Mouse (Mus musculus): ENCODE measurements around the gene Mfap5. TPM values are rescaled to one million over a fixed set of nuclear protein-coding genes. Genes with fewer than 3 reads are reported as not detected.
"Not testable (repeated sequence)": the region's sequence is repeated elsewhere in the genome, so short reads cannot be mapped to it uniquely, and the experiment has no call there.

The Mfap5 gene
- polyA plus RNA-seq, 1 experiment from 2014 or later, result 1.6 TPM

DNA sequence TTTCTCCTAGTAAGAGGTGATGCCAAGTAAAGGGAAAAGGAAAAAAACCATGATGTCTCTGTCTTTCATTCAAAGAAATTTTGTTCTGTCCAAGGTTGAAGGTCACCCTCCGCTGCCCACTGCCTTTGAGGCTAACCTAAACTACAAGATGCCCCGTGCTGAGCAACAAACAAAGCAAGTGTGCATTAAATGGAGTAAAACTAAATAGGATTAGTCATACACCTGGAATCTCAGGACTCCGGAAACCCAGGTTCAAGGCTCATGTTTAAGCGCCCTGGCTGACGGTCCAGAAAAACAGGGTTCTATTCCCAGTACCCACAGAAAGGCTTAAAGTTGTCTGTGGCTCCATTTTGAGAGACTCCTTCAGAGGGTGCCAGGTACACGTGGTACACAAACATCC is 13.2 kb upstream of the Mfap5 start:
- H3K36me3 ChIP-seq, result no peaks in the 10 kb centered on the region
- WGBS, result 37% methylated on average over 6 of the region's 6 CpGs
- no peak for DNase-seq (ENCODE audit: low spot score)
- peaks cover 24% of the 10 kb centered on the region for H3K4me1 ChIP-seq
- H3K27me3 ChIP-seq (ENCODE audit: insufficient read depth, poor library complexity, severe bottlenecking), result peaks cover 19% of the 10 kb centered on the region
- H3K27ac ChIP-seq, result 0 out of 2 replicates have a peak overlapping the region, but pooled peaks have one; percentile 86
- H3K9me3 ChIP-seq, result no peaks in the 10 kb centered on the region
- H3K4me3 ChIP-seq, result no peak overlapping the region

DNA sequence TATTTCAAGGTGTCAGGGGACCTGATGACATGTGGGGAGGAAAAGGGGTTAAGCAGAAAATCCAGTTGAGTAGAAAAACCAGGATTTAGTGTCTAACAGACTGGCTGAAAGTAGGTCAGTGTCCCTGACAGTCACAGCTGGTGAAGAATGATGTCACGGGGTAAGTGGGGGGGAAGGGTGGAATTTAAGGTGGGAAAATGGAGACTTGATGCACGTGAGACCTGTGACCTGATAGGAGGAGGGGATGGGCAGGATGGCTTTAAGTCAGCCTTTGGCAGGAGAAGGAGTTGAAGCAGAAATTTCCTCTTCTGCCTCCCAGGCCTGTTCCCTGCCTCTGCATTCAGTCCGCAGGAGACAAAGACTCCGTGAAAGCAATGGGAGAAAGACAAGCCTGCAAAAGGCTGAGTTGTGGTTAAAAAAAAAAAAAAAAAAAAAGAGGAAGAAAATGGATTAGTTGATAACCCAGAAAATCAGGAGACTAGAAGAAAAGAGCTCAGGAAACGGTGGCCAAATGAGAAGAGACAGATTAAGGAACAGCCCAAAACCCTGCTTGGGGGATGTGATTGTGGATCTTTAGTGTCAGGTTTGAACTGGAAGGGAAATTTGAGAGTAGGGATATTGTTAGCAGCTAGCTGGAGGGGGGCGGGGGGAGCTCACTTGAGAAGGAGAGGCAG is 11.7 kb upstream of the Mfap5 start:
- H3K27ac ChIP-seq, result no peak overlapping the region
- peaks cover 5% of the 10 kb centered on the region; the same call in 1 of the 2 replicates for H3K27me3 ChIP-seq (ENCODE audit: insufficient read depth, poor library complexity, severe bottlenecking)
- H3K4me1 ChIP-seq, result peaks cover 24% of the 10 kb centered on the region
- DNase-seq (ENCODE audit: low spot score), result no peak
- no peaks in the 10 kb centered on the region for H3K36me3 ChIP-seq
- no peak overlapping the region for H3K4me3 ChIP-seq
- H3K9me3 ChIP-seq, result no peaks in the 10 kb centered on the region
- 39% methylated on average over 6 of the region's 6 CpGs for WGBS

DNA sequence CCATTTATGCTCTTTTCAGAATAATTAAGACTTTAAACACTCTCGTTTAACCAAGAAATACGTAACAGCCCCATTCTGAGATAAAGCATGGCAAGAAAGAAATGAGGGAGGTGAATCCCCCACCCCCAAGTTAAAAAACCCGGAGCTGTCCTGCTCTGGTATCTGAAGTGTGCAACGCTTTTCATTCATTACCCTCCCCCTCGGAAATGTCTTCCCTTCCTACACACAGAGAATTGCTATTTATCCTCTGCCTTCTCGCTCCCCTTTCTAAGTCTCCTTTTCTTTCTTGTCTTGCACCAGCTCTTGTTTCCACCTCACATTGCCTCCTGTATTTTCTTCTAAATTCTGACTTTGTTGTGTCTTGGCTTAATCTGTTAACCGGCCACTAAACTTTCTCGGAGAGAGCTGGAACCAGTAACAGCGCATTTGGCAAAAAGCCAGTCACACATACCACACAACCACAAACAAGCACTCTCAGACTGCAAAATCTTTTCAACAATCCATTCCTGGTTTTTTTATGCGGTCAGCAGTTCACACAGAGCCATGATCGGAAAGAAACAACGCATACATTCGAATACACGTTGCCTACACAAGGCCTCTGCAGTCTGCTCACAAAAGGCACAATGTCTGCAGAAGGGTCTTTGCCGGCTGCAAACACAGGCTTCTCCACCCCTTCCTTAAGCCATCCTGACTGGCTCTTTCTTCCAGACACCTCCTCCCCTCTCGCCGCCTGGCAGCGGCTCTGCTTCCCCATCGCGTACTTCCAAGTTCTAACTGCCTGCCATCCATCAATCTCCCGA is 10.4 kb upstream of the Mfap5 start:
- H3K36me3 ChIP-seq, result no peaks in the 10 kb centered on the region
- no peaks in the 10 kb centered on the region for H3K27me3 ChIP-seq (ENCODE audit: insufficient read depth, poor library complexity, severe bottlenecking)
- H3K9me3 ChIP-seq, result no peaks in the 10 kb centered on the region
- peak; percentile 85 for DNase-seq (ENCODE audit: low spot score)
- H3K4me1 ChIP-seq, result peaks cover 24% of the 10 kb centered on the region
- peak overlapping the region; percentile 37 for H3K4me3 ChIP-seq
- WGBS, result 10% methylated on average over 21 of the region's 21 CpGs
- H3K27ac ChIP-seq, result peak overlapping the region; percentile 77

- no peak overlapping the region for H3K4me3 ChIP-seq
- H3K27me3 ChIP-seq (ENCODE audit: insufficient read depth, poor library complexity, severe bottlenecking), result no peaks in the 10 kb centered on the region
- no peak for DNase-seq (ENCODE audit: low spot score)
- peak overlapping the region; percentile 77; the same call in 1 of the 2 replicates for H3K27ac ChIP-seq
- no peaks in the 10 kb centered on the region for H3K9me3 ChIP-seq
- no peaks in the 10 kb centered on the region for H3K36me3 ChIP-seq
- 32% methylated on average over 5 of the region's 5 CpGs for WGBS
- H3K4me1 ChIP-seq, result peaks cover 19% of the 10 kb centered on the region; the same call in 1 of the 2 replicates
Observed at GRCm38 (mm10) chr6:122496501-122496900, 9.1 kb upstream of the Mfap5 start.

DNA sequence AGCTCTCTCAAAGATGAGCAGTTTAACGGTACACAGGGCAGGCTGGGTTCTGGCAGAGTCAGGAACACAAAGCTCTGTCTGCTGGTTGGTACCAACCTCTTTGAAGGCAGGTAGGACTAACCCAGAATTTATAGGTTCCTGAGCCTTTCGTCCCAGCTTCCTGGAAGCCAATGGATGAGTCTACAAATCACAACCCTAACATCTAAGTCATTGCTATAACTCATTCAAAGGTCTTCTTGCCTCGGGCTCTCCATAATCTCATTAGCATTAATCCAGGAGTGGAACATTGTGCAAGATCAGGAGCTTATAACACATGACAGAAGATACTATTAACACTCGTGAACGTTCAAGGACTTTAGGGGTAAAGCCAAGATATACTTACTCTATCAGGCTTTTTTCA is 7.0 kb upstream of the Mfap5 start, which contains the start of gene Rimklb:
Gene Rimklb (minus strand): TSS at position 101 of the 400 bp plus-strand sequence.
- no peak within 1 kb of the TSS for H3K27ac ChIP-seq
- WGBS, result 73% methylated on average over 5 of the region's 5 CpGs
- peaks cover 19% of the 10 kb centered on the region; the same call in 1 of the 2 replicates for H3K4me1 ChIP-seq
- H3K9me3 ChIP-seq, result no peaks in the 10 kb centered on the region
- H3K4me3 ChIP-seq, result no peak within 1 kb of the TSS
- H3K27me3 ChIP-seq (ENCODE audit: insufficient read depth, poor library complexity, severe bottlenecking), result no peaks in the 10 kb centered on the region
- no peak for DNase-seq (ENCODE audit: low spot score)
- no peaks in the 10 kb centered on the region for H3K36me3 ChIP-seq

GRCm38 (mm10) chr6:122505041-122505440 is 604 bp upstream of the Mfap5 start:
- no peak overlapping the region for H3K4me3 ChIP-seq
- no peaks in the 10 kb centered on the region for H3K36me3 ChIP-seq
- H3K9me3 ChIP-seq, result no peaks in the 10 kb centered on the region
- DNase-seq (ENCODE audit: low spot score), result no peak
- WGBS, result 73% methylated on average over 4 of the region's 4 CpGs
- H3K27me3 ChIP-seq (ENCODE audit: insufficient read depth, poor library complexity, severe bottlenecking), result no peaks in the 10 kb centered on the region
- H3K4me1 ChIP-seq, result no peaks in the 10 kb centered on the region
- no peak overlapping the region for H3K27ac ChIP-seq

DNA sequence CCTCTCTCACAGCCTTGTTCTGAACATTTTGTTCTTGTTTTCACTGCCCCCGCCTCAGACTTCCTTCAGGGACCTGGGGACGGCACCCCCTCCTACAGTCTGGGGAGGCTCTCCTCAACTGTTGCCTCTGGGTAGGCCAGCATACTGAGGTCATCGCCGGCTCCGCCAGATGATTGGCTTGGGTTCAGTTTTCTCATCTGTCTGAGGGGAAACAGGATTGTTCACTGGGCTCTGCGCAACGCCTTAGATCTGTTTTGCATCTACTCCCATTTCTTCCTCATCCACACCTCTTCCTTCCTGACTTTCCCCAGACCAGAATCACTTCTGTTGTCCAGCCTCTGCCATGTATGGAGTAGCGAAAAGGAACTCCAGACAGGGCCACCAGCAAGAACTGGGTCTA is 2.8 kb downstream of the Mfap5 start:
- no peaks in the 10 kb centered on the region for H3K9me3 ChIP-seq
- H3K27ac ChIP-seq, result 0 out of 2 replicates have a peak overlapping the region, but pooled peaks have one; percentile 16
- H3K27me3 ChIP-seq (ENCODE audit: insufficient read depth, poor library complexity, severe bottlenecking), result no peaks in the 10 kb centered on the region
- WGBS, result 69% methylated on average over 8 of the region's 8 CpGs
- no peak overlapping the region for H3K4me3 ChIP-seq
- no peak for DNase-seq (ENCODE audit: low spot score)
- H3K36me3 ChIP-seq, result no peaks in the 10 kb centered on the region
- H3K4me1 ChIP-seq, result peaks cover 8% of the 10 kb centered on the region; the same call in 1 of the 2 replicates

- 52% methylated on average over 11 of the region's 12 CpGs for WGBS
- H3K9me3 ChIP-seq, result no peaks in the 10 kb centered on the region
- no peaks in the 10 kb centered on the region for H3K27me3 ChIP-seq (ENCODE audit: insufficient read depth, poor library complexity, severe bottlenecking)
- H3K4me1 ChIP-seq, result peaks cover 9% of the 10 kb centered on the region; the same call in 1 of the 2 replicates
- H3K4me3 ChIP-seq, result no peak overlapping the region
- peak overlapping the region; percentile 22; the same call in 1 of the 2 replicates for H3K27ac ChIP-seq
- DNase-seq (ENCODE audit: low spot score), result no peak
- H3K36me3 ChIP-seq, result no peaks in the 10 kb centered on the region
Observed at GRCm38 (mm10) chr6:122512914-122513878, 7.6 kb downstream of the Mfap5 start.

GRCm38 (mm10) chr6:122514312-122514711 is 8.7 kb downstream of the Mfap5 start:
- no peaks in the 10 kb centered on the region for H3K27me3 ChIP-seq (ENCODE audit: insufficient read depth, poor library complexity, severe bottlenecking)
- no peak overlapping the region for H3K27ac ChIP-seq
- H3K4me1 ChIP-seq, result peaks cover 9% of the 10 kb centered on the region; the same call in 1 of the 2 replicates
- no peak for DNase-seq (ENCODE audit: low spot score)
- no peaks in the 10 kb centered on the region for H3K36me3 ChIP-seq
- 72% methylated on average over 3 of the region's 3 CpGs for WGBS
- no peaks in the 10 kb centered on the region for H3K9me3 ChIP-seq
- no peak overlapping the region for H3K4me3 ChIP-seq

DNA sequence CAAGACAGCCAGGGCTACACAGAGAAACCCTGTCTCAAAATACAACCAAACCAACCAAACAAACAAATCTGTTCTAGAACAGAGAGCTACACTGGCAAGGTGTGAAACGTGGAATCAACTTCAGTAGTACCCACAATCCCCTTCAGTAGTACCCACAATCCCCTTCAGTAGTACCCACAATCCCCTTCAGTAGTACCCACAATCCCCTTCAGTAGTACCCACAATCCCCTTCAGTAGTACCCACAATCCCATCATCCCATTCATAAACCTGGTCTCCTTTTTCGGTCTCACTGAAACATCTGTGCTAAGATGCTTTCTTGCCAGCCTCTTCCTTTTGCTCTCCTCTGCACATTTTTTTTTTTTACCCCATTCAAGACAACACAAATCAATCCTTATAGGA is 10.1 kb downstream of the Mfap5 start:
- not testable (repeated sequence) for H3K36me3 ChIP-seq; H3K27ac ChIP-seq; H3K9me3 ChIP-seq; H3K4me3 ChIP-seq; H3K4me1 ChIP-seq; DNase-seq (ENCODE audit: low spot score); H3K27me3 ChIP-seq (ENCODE audit: insufficient read depth, poor library complexity, severe bottlenecking)
- 94% methylated on average over 2 of the region's 2 CpGs for WGBS

GRCm38 (mm10) chr6:122517668-122518067 is 12.0 kb downstream of the Mfap5 start:
- no peak for DNase-seq (ENCODE audit: low spot score)
- no peaks in the 10 kb centered on the region for H3K36me3 ChIP-seq
- no peak overlapping the region for H3K27ac ChIP-seq
- no peaks in the 10 kb centered on the region for H3K9me3 ChIP-seq
- 80% methylated on average over 1 of the region's 1 CpGs for WGBS
- H3K4me1 ChIP-seq, result peaks cover 9% of the 10 kb centered on the region; the same call in 1 of the 2 replicates
- H3K27me3 ChIP-seq (ENCODE audit: insufficient read depth, poor library complexity, severe bottlenecking), result no peaks in the 10 kb centered on the region
- no peak overlapping the region for H3K4me3 ChIP-seq

DNA sequence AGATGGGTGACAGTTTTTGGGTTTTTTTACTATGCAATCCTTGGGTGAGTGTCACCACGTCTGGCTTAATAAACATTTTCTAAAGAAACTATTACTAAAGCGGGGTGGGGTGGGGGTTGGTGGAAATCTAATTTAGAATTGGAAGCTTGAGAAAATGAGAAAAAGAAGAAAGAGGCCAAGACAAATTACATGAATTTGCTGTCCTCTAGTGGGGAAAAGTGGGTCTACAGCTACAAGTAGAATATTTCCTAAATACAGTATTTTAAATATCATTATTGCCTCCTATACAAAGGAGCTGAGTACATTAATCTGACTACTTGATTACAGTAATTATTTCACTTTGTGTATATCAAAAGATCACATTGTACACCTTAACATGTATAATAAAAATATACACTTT is 13.7 kb downstream of the Mfap5 start:
- H3K4me1 ChIP-seq, result no peaks in the 10 kb centered on the region
- DNase-seq (ENCODE audit: low spot score), result no peak
- no peaks in the 10 kb centered on the region for H3K9me3 ChIP-seq
- H3K4me3 ChIP-seq, result no peak overlapping the region
- WGBS, result 29% methylated on average over 2 of the region's 2 CpGs
- H3K27ac ChIP-seq, result no peak overlapping the region
- no peaks in the 10 kb centered on the region for H3K36me3 ChIP-seq
- no peaks in the 10 kb centered on the region for H3K27me3 ChIP-seq (ENCODE audit: insufficient read depth, poor library complexity, severe bottlenecking)
